Mouse (Mus musculus) limb, embryonic 11.5 days (tissue): Measurements from ENCODE around the gene Rnft2. TPM values are rescaled to one million over a fixed set of nuclear protein-coding genes. Genes with fewer than 3 reads are reported as not detected.

Experiments
- ATAC-seq: fragments of 200-750 bp; cut with Nextera tagmentation; 2 replicates; pipeline ENCODE4 v1.8.0; 2017; ENCODE audit warnings: low read depth; ENCODE audit not compliant: insufficient number of reproducible peaks, low FRiP score, low TSS enrichment
- DNase-seq: peaks from one replicate; pipeline ENCODE4 v3.0.0-alpha.2; 2015; ENCODE audit warnings: low spot score
- H3K27ac ChIP-seq: fragments of 300-500 bp; sonication (generic); replicated peaks from 2 replicates; pipeline ENCODE4 v1.5.1; 2014; ENCODE audit warnings: low read depth, mild to moderate bottlenecking, low read length
- H3K27me3 ChIP-seq: fragments of 300-500 bp; sonication (generic); 2 replicates; pipeline ENCODE4 v1.6.1; 2014; ENCODE audit warnings: mild to moderate bottlenecking, low read length, mixed read lengths; ENCODE audit not compliant: control insufficient read depth, insufficient read depth
- H3K36me3 ChIP-seq: fragments of 300-500 bp; sonication (generic); 2 replicates; pipeline ENCODE4 v1.6.1; 2014; ENCODE audit warnings: mild to moderate bottlenecking, low read length, moderate library complexity, mixed read lengths; ENCODE audit not compliant: control insufficient read depth, insufficient read depth
- H3K4me1 ChIP-seq: fragments of 300-500 bp; sonication (generic); 2 replicates; pipeline ENCODE4 v1.6.1; 2014; ENCODE audit warnings: low read length, mixed read lengths; ENCODE audit not compliant: control insufficient read depth, insufficient read depth
- H3K4me2 ChIP-seq: fragments of 300-500 bp; sonication (generic); 2 replicates; pipeline ENCODE4 v1.6.1; 2014; ENCODE audit warnings: low read depth, mild to moderate bottlenecking, moderate library complexity; ENCODE audit not compliant: severe bottlenecking
- H3K4me3 ChIP-seq: fragments of 300-500 bp; sonication (generic); 2 replicates; pipeline ENCODE4 v1.5.1; 2014; ENCODE audit warnings: low read depth, low read length
- H3K9ac ChIP-seq: fragments of 300-500 bp; sonication (generic); 2 replicates; pipeline ENCODE4 v1.6.1; 2014; ENCODE audit warnings: mild to moderate bottlenecking, low read length
- H3K9me3 ChIP-seq: fragments of 300-500 bp; sonication (generic); 2 replicates; pipeline ENCODE4 v1.6.1; 2016; ENCODE audit warnings: low read length; ENCODE audit not compliant: control insufficient read depth
- WGBS: fragments of 180-500 bp; shearing (Covaris S2); extraction: QIAGEN DNeasy Blood & Tissue Kit; methylation state at CpG from one replicate; pipeline ENCODE4 v1.1.7; 2014; 5-methylcytosine and 5-hydroxymethylcytosine counted together
- polyA plus RNA-seq: library from polyadenylated mRNA; unstranded; fragments of >200 nt; fragmentation: Nextera tagmentation; extraction: Ambion mirVana; gene quantifications from 2 replicates; pipeline ENCODE4 v1.2.1, GENCODE M21; 2014

Gene Rnft2
- polyA plus RNA-seq, 1 experiment from 2014 or later, result 4.0 TPM

DNA sequence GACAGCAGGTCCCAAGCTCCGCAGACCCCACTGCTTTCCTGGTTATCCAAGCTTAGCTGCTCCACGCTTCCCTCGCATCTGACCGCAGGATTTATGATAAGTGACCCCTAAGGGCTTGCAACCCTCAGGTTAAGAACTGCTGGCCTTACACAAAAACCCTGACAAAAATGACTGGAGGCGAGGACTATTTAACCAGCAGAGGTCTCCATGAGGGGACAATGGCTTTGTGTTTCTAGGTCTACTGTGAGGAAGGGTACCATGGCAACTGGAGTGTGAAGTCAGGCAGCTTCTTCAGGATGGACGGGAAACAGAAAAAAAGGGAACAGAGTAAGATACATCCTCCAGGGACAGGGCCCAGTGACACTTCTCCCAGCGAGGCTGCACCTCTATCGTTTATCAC, 39.1 kb downstream of the Rnft2 start:
- Histone ChIP-seq H3K9ac (no peak overlapping the region), H3K4me2 (no peak overlapping the region), H3K27me3 (no peaks in the 10 kb centered on the region), H3K4me1 (peaks cover 3% of the 10 kb centered on the region; the same call in 1 of the 2 replicates), H3K36me3 (no peaks in the 10 kb centered on the region), H3K27ac (no peak overlapping the region), H3K4me3 (no peak overlapping the region), H3K9me3 (no peaks in the 10 kb centered on the region)
- DNase-seq (no peak), ATAC-seq (no peak)
- 80% methylated on average over 8 of the region's 8 CpGs for WGBS

DNA sequence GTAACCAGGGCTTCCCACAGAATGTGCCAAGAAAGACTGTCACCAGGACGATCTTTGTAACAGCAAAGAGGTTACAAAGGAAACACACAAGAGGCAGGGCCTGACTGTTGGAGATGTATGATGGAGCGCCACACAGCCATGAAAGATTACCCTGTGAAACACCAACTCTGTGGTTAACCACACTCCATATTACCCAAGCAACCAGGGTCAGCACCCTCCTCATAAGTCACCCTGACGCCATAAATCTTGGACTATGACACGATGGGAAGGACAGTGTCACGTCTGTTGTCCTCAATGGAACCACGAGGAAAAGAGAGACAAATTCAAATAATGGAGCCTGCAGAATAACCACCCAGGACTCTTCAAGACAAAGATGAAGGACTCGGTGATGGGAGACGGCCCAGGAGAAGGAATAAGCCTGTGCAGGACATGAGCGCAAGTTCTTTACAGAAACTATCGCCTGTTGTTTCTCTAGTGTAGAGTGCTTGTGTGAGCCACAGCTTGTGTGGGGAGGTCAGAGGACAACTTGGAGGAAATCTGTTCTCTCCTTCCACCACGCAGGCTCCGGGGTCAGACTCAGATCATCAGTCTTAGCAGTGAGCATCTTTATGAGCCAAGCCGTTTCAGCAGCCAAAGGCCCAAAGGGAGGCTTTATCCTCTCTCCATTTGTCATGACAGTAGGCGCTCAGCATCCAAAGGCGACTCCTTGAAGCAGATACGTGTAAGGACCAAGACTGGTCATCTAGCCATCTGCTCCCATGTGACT, 40.1 kb downstream of the Rnft2 start:
- peaks cover 3% of the 10 kb centered on the region; the same call in 1 of the 2 replicates for H3K4me1 ChIP-seq
- no peak overlapping the region for H3K4me3 ChIP-seq
- H3K4me2 ChIP-seq, result no peak overlapping the region
- no peak overlapping the region for H3K27ac ChIP-seq
- DNase-seq (no peak), ATAC-seq (no peak)
- H3K9me3 ChIP-seq, result no peaks in the 10 kb centered on the region
- no peak overlapping the region for H3K9ac ChIP-seq
- no peaks in the 10 kb centered on the region for H3K27me3 ChIP-seq
- 51% methylated on average over 16 of the region's 16 CpGs for WGBS
- no peaks in the 10 kb centered on the region for H3K36me3 ChIP-seq

DNA sequence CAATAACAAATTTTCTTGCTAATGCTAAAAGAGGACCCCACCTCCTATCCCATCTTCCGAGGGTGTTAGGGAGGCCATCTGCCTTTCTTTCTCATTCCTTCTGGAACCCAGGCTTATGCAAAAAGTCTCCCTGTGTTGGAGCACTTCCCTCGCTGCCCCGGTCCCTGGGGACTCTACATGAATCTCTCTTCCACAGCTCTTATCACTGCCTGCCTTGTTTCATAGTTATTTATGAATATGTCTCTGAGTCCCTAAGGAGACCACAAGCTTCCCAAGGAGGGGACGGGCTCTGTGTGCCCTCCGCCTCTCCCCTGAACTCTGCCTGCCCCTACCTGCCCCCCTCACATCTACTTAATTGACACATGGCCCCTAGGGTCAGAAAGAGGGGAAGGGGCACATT, 45.2 kb downstream of the Rnft2 start:
- H3K27me3 ChIP-seq, result no peaks in the 10 kb centered on the region
- WGBS, result 70% methylated on average over 5 of the region's 5 CpGs

DNA sequence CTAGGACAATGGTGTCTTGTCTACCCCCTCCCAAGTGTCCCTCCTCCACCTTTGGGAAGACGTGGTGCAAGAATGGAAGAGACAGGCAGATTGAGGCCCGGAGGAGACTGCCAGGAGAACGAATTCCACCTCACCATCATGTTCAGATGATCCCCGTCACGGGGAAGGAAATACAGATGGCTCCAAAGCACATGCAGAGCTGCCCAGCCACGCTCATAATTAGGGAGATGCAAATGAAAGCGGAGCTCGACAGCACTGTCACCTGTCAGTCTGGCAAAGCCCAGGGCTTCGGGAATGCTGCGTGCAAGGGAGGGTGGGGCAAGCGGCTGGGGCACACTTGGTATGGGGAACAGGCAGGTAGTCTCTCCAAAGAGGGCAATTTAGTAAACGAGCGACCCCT, 47.5 kb downstream of the Rnft2 start:
- no peak overlapping the region for H3K9ac ChIP-seq
- H3K27ac ChIP-seq, result no peak overlapping the region
- 71% methylated on average over 13 of the region's 13 CpGs for WGBS
- H3K36me3 ChIP-seq, result no peaks in the 10 kb centered on the region
- no peak overlapping the region for H3K4me3 ChIP-seq
- H3K4me1 ChIP-seq, result no peaks in the 10 kb centered on the region
- H3K27me3 ChIP-seq, result no peaks in the 10 kb centered on the region
- no peak overlapping the region for H3K4me2 ChIP-seq
- no peak for ATAC-seq
- H3K9me3 ChIP-seq, result no peaks in the 10 kb centered on the region
- DNase-seq, result no peak

More for the DNA sequence above, 45.2 kb downstream of the Rnft2 start:
- Histone ChIP-seq H3K9ac (no peak overlapping the region), H3K4me1 (no peaks in the 10 kb centered on the region), H3K4me3 (no peak overlapping the region), H3K9me3 (no peaks in the 10 kb centered on the region), H3K27ac (no peak overlapping the region), H3K4me2 (no peak overlapping the region), H3K36me3 (no peaks in the 10 kb centered on the region)
- DNase-seq (no peak), ATAC-seq (no peak)

DNA sequence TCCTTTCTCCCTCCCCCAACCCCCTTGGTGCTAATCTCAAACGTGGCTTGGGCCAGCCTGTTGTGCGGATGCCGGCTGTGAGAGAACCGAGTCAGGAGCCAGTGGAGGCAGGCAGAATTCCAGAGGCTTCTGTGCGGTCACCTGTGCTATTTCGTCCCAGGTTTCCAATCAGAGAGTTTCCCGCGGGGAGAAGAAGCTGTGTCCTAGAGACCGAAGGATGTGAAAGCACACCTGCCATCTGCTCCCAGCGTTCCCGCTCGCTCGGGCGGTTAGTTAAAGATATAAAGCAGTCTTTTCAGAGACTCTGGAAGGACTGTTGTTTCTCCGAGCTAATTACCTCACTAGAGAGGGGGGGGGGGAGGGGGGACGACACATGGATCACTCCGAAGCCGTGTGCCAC, 52.7 kb downstream of the Rnft2 start:
- Histone ChIP-seq H3K9me3 (no peaks in the 10 kb centered on the region), H3K36me3 (no peaks in the 10 kb centered on the region), H3K27ac (no peak overlapping the region), H3K4me2 (no peak overlapping the region), H3K4me1 (0 out of 2 replicates have a peak, but pooled peaks cover 2% of the 10 kb centered on the region), H3K9ac (no peak overlapping the region), H3K4me3 (no peak overlapping the region), H3K27me3 (no peaks in the 10 kb centered on the region; the same call in 1 of the 2 replicates)
- ATAC-seq (no peak), DNase-seq (no peak)
- 24% methylated on average over 18 of the region's 18 CpGs for WGBS

DNA sequence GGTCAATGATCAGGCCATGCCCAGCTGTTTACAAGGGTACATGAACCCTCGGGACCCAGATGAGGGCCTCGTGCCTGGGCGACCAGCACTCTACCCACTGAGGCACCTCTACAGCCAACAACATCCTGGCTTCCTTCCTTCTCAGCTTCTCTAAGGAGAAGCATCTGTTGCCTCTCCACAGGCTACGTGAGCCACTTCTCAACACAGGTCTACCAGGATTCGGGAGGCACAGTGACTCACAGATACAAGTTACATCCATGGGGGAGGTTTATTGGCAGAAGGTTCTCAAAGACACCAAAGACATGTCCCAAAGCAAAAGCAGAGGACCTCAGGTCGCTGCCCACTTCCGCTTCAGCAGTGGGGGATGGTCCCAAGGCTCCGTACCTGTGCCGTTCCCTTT, 54.4 kb downstream of the Rnft2 start:
- no peak overlapping the region for H3K4me3 ChIP-seq
- H3K27ac ChIP-seq, result no peak overlapping the region
- no peak for ATAC-seq
- no peaks in the 10 kb centered on the region for H3K9me3 ChIP-seq
- no peak overlapping the region for H3K4me2 ChIP-seq
- WGBS, result 74% methylated on average over 9 of the region's 9 CpGs
- no peaks in the 10 kb centered on the region; the same call in 1 of the 2 replicates for H3K27me3 ChIP-seq
- H3K36me3 ChIP-seq, result no peaks in the 10 kb centered on the region
- H3K4me1 ChIP-seq, result 0 out of 2 replicates have a peak, but pooled peaks cover 2% of the 10 kb centered on the region
- H3K9ac ChIP-seq, result no peak overlapping the region
- no peak for DNase-seq

DNA sequence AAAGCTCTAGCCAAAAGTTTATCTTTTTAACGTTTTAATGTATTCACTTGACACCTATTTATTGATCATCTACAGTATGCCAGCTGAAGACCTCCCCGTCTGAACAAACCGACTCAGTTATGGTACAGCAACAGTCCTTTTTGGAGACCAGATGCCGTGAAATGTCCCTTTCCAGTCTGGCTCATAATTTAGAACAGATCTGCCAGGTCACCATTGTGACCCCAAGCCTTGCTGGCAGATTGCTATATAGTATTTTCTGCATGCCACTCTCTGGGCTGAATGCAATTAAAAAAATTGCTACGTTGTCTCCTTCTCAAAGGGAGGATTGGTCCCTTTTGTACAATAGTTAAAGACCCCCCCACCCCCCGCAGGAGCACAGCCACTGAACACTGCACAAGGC, 56.6 kb downstream of the Rnft2 start:
- no peak overlapping the region for H3K4me2 ChIP-seq
- H3K9ac ChIP-seq, result no peak overlapping the region
- H3K4me1 ChIP-seq, result 0 out of 2 replicates have a peak, but pooled peaks cover 2% of the 10 kb centered on the region
- WGBS, result 30% methylated on average over 6 of the region's 6 CpGs
- H3K36me3 ChIP-seq, result no peaks in the 10 kb centered on the region
- H3K4me3 ChIP-seq, result no peak overlapping the region
- DNase-seq, result peak; percentile 63
- H3K9me3 ChIP-seq, result no peaks in the 10 kb centered on the region
- ATAC-seq, result no peak
- no peaks in the 10 kb centered on the region; the same call in 1 of the 2 replicates for H3K27me3 ChIP-seq
- H3K27ac ChIP-seq, result no peak overlapping the region

DNA sequence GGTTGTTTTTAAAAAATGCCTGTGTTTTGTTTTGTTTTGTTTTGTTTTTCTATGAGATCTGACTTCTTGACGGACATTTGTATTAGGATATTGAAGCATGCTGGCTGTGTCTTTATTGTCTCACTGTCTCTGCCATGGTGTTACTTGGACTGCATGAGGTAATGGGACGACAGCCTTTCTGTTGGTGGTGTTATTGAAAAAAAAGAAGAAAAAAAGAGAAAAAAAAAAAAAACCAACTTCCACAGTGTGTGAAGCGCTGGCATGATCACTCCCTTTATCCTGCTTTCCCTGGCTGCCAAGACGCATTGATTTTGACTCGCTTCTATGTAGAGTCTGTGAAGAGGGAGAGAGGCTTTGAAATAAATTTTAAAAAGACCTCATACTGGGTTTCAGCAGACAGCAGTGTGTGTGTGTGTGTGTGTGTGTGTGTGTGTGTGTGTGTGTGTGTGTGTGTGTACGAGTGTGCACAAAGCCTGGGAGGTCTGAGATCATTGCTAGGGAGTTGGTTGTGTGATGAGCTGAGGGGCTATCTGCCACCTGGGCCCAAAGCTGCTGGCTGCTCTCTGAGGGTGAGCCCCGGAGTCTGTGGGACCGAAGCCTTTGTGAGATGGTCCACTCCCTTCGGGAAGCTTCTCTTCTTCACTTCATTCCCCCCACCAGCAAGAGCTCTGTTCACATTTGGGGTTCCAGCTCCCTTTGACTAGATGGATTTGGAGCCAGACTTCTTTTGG, 57.8 kb downstream of the Rnft2 start:
- Histone ChIP-seq H3K27me3 (no peaks in the 10 kb centered on the region; the same call in 1 of the 2 replicates), H3K4me2 (no peak overlapping the region), H3K36me3 (no peaks in the 10 kb centered on the region), H3K4me3 (no peak overlapping the region), H3K27ac (no peak overlapping the region), H3K9ac (no peak overlapping the region), H3K4me1 (no peaks in the 10 kb centered on the region), H3K9me3 (no peaks in the 10 kb centered on the region)
- ATAC-seq (no peak), DNase-seq (no peak)
- WGBS, result 90% methylated on average over 9 of the region's 9 CpGs
